Mouse (Mus musculus): ENCODE measurements around the gene Mrps34.

The Mrps34 gene

GRCm38 (mm10) chr17:24881738-24882440 lies 13.0 kb upstream of the Mrps34 start:
- DNase-seq (ENCODE audit: low spot score in 2 of 2), result no peak

- DNase-seq (ENCODE audit: low spot score in 2 of 2), result no peak
Measured at GRCm38 (mm10) chr17:24884391-24884790, 10.5 kb upstream of the Mrps34 start.

GRCm38 (mm10) chr17:24885356-24886133 lies 9.4 kb upstream of the Mrps34 start:
- DNase-seq (ENCODE audit: low spot score in 2 of 2), result no peak

- DNase-seq (ENCODE audit: low spot score in 2 of 2), result peak; percentile 93 to 95
Measured at GRCm38 (mm10) chr17:24886134-24886931, 8.6 kb upstream of the Mrps34 start, which contains the start of the genes Nubp2 and Spsb3. Nubp2 (minus strand) TSS chr17:24886349. Spsb3 (plus strand) TSS chr17:24886643.

- DNase-seq (ENCODE audit: low spot score in 2 of 2), result no peak
Measured at GRCm38 (mm10) chr17:24886932-24887271, 8.0 kb upstream of the Mrps34 start.

GRCm38 (mm10) chr17:24887291-24888080 lies 7.4 kb upstream of the Mrps34 start:
- DNase-seq (ENCODE audit: low spot score in 2 of 2), result no peak

- no peak for DNase-seq (ENCODE audit: low spot score in 2 of 2)
Measured at GRCm38 (mm10) chr17:24888862-24889261, 6.1 kb upstream of the Mrps34 start.

GRCm38 (mm10) chr17:24890151-24891092 lies 4.5 kb upstream of the Mrps34 start:
- DNase-seq (ENCODE audit: low spot score in 2 of 2), result no peak

GRCm38 (mm10) chr17:24891321-24891720 lies 3.6 kb upstream of the Mrps34 start:
- no peak for DNase-seq (ENCODE audit: low spot score in 2 of 2)

- DNase-seq (ENCODE audit: low spot score in 2 of 2), result no peak
Measured at GRCm38 (mm10) chr17:24892785-24893184, 2.1 kb upstream of the Mrps34 start.

- no peak for DNase-seq (ENCODE audit: low spot score in 2 of 2)
Measured at GRCm38 (mm10) chr17:24893276-24893675, 1.6 kb upstream of the Mrps34 start.

GRCm38 (mm10) chr17:24894061-24894994 lies 588 bp upstream of the Mrps34 start:
- DNase-seq (ENCODE audit: low spot score in 2 of 2), result no peak

- no peak for DNase-seq (ENCODE audit: low spot score in 2 of 2)
Measured at GRCm38 (mm10) chr17:24895571-24896240, 790 bp downstream of the Mrps34 start.

- DNase-seq (ENCODE audit: low spot score in 2 of 2), result peak in 1 of 2 experiments; percentile 58
Measured at GRCm38 (mm10) chr17:24896241-24896992, 1.5 kb downstream of the Mrps34 start, which contains the start of gene Nme3. Nme3 (plus strand) TSS chr17:24896500.

- DNase-seq (ENCODE audit: low spot score in 2 of 2), result no peak
Measured at GRCm38 (mm10) chr17:24896993-24897269, 2.0 kb downstream of the Mrps34 start.

- no peak for DNase-seq (ENCODE audit: low spot score in 2 of 2)
Measured at GRCm38 (mm10) chr17:24897600-24897999, 2.7 kb downstream of the Mrps34 start.

- no peak for DNase-seq (ENCODE audit: low spot score in 2 of 2)
Measured at GRCm38 (mm10) chr17:24898041-24898854, 3.3 kb downstream of the Mrps34 start.
